Mouse (Mus musculus) hindbrain, embryonic 10.5 days (tissue): ENCODE measurements at regions not wholly inside any gene's neighbourhood (a gene's known extent, or its start where the extent isn't known, plus 50 kb on each side); places are given as distances from the start of the nearest gene placed in this dataset.

Experiments used
- DNase-seq: peaks from one replicate; pipeline ENCODE4 v3.0.0-alpha.2; 2017; ENCODE audit warnings: low spot score
- H3K27ac ChIP-seq: fragments of 300-500 bp; sonication (generic); 2 replicates; pipeline ENCODE4 v1.5.1; 2016; ENCODE audit warnings: mild to moderate bottlenecking, moderate library complexity
- H3K27me3 ChIP-seq: fragments of 300-500 bp; sonication (generic); 2 replicates; pipeline ENCODE4 v1.6.1; 2016; ENCODE audit warnings: mild to moderate bottlenecking; ENCODE audit not compliant: poor library complexity, insufficient read depth, severe bottlenecking
- H3K36me3 ChIP-seq: fragments of 300-500 bp; sonication (generic); 2 replicates; pipeline ENCODE4 v1.6.1; 2016; ENCODE audit warnings: mild to moderate bottlenecking, moderate library complexity
- H3K4me1 ChIP-seq: fragments of 300-500 bp; sonication (generic); replicated peaks from 2 replicates; pipeline ENCODE4 v1.6.1; 2016; ENCODE audit warnings: mild to moderate bottlenecking
- H3K4me3 ChIP-seq: fragments of 300-500 bp; sonication (generic); 2 replicates; pipeline ENCODE4 v1.5.1; 2016; ENCODE audit warnings: mild to moderate bottlenecking, moderate library complexity
- H3K9me3 ChIP-seq: fragments of 300-500 bp; sonication (generic); 2 replicates; pipeline ENCODE4 v1.6.1; 2016; ENCODE audit warnings: mild to moderate bottlenecking, moderate library complexity
- WGBS: fragments of 180-500 bp; shearing (Covaris S2); methylation state at CpG from one replicate; pipeline ENCODE4 v1.1.7; 2016; 5-methylcytosine and 5-hydroxymethylcytosine counted together

GRCm38 (mm10) chr10:50241645-50242044 is 350.8 kb upstream of the Ascc3 start:
- H3K27ac ChIP-seq: no peak overlapping the region
- H3K27me3 ChIP-seq: no peaks in the 10 kb centered on the region
- H3K4me1 ChIP-seq: no peaks in the 10 kb centered on the region
- WGBS: 78% methylated on average over 4 of the region's 4 CpGs
- H3K36me3 ChIP-seq: no peaks in the 10 kb centered on the region
- DNase-seq: no peak
- H3K4me3 ChIP-seq: no peak overlapping the region
- H3K9me3 ChIP-seq: no peaks in the 10 kb centered on the region

DNA sequence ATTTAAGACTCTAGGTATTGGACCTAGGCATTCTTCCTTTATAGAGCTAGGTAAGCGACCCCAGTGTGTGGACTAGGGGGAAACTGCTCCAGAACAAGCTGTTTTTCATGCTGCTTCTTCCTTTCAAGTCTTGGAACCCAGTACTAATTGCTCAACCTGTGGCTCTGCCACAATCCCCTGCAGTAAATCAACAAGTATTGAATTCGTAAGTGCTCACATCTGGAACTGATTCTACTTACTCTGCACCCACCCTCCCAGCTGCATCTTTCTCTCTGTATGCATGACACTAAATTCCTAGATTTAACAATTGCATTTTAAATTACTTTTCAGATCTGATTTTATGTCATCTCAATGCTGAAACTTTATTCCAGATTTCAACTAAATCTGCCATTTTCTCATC is 388.9 kb upstream of the Ascc3 start:
- Histone ChIP-seq H3K27me3 (no peaks in the 10 kb centered on the region), H3K4me1 (peaks cover 5% of the 10 kb centered on the region; the same call in 1 of the 2 replicates), H3K36me3 (no peaks in the 10 kb centered on the region), H3K9me3 (no peaks in the 10 kb centered on the region), H3K27ac (no peak overlapping the region), H3K4me3 (no peak overlapping the region)
- no peak for DNase-seq
- 65% methylated on average over 2 of the region's 2 CpGs for WGBS

- Histone ChIP-seq H3K4me3 (no peak overlapping the region), H3K36me3 (no peaks in the 10 kb centered on the region), H3K4me1 (peaks cover 10% of the 10 kb centered on the region; the same call in 1 of the 2 replicates), H3K9me3 (no peaks in the 10 kb centered on the region), H3K27ac (no peak overlapping the region), H3K27me3 (no peaks in the 10 kb centered on the region)
- DNase-seq: no peak
- 62% methylated on average over 2 of the region's 2 CpGs for WGBS
Measured at GRCm38 (mm10) chr10:50201691-50202090, 390.8 kb upstream of the Ascc3 start.

DNA sequence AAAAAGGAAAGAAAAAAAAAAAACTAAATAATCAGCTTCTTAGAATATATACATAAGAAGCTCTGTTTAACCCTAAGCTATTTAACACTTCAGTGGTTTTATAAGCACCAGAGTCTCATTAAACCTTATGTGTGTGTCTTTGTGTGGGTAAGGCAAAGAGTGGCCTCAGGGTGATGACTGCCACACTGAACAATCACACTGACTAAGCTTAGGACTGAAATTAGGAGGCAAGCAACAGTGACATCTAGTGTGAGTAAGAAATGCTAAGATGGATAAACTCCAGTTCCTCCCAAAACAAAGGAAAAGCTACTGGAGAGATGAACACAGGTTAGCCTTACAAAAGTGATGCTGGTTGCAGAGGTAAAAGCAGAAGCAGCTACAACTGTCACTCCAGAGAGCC is 392.6 kb upstream of the Ascc3 start:
- no peaks in the 10 kb centered on the region for H3K27me3 ChIP-seq
- H3K36me3 ChIP-seq: no peaks in the 10 kb centered on the region
- DNase-seq: no peak
- H3K9me3 ChIP-seq: no peaks in the 10 kb centered on the region
- peaks cover 10% of the 10 kb centered on the region; the same call in 1 of the 2 replicates for H3K4me1 ChIP-seq
- no peak overlapping the region for H3K4me3 ChIP-seq
- H3K27ac ChIP-seq: no peak overlapping the region

DNA sequence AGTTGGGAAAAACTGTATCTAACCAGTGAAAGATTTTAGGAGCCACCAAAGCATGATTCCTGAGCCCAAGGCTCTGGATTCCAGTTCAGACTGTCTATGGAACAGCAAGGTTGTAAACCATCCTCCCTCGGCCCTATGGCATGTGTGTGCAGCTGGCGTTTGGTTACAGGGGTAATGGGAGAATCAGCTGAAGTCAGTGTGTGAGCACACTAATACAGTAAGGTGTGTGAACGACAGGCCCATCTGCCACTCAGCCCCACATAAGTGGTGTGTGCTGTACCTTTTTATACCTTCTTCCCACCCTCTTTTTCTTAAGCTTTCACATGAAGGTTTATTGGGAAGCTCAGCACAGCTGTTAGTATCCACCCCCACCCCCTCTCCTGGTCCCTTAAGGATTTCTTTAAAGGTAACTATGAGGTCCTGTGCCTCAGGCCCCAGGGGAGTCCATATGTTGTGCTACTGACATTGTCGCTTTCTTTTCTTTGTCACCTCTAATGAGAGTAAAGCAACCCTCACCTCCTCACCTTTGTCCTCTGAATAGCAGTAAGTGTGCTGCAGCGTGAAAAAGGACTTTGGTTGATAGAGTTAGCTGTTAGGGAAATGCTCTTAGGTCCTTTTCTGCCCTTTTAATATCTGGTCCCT is 394.5 kb upstream of the Ascc3 start:
- H3K27ac ChIP-seq: 0 out of 2 replicates have a peak overlapping the region, but pooled peaks have one; percentile 16
- no peaks in the 10 kb centered on the region for H3K36me3 ChIP-seq
- peaks cover 10% of the 10 kb centered on the region; the same call in 1 of the 2 replicates for H3K4me1 ChIP-seq
- no peaks in the 10 kb centered on the region for H3K9me3 ChIP-seq
- H3K4me3 ChIP-seq: no peak overlapping the region
- H3K27me3 ChIP-seq: no peaks in the 10 kb centered on the region
- WGBS: 61% methylated on average over 5 of the region's 5 CpGs
- no peak for DNase-seq

- no peak for DNase-seq
- no peaks in the 10 kb centered on the region for H3K36me3 ChIP-seq
- no peak overlapping the region for H3K4me3 ChIP-seq
- WGBS: 81% methylated on average over 4 of the region's 4 CpGs
- no peak overlapping the region for H3K27ac ChIP-seq
- H3K4me1 ChIP-seq: no peaks in the 10 kb centered on the region
- H3K9me3 ChIP-seq: no peaks in the 10 kb centered on the region
- no peaks in the 10 kb centered on the region for H3K27me3 ChIP-seq
Measured at GRCm38 (mm10) chr10:50190276-50190675, 401.7 kb upstream of the Grik2 start.

DNA sequence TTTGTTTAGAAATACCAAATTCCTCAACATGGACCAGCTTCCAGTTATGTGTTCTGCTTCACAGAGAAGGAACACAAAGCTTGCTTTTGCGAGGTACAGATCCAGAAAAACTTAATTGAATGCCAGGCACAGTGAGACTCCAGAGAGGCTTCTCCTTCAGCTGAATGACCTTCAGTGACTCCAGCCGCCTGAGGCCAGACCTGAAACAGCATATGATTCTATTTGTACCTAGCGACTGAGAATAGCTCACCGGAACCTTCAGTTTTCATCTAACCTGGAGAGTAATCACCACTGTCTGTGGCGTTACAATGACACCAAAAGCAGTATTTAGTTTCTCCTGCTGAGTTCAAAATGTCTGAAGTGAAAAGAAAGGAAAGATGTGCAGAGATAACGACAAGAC is 380.6 kb upstream of the Grik2 start:
- no peak overlapping the region for H3K27ac ChIP-seq
- 69% methylated on average over 6 of the region's 6 CpGs for WGBS
- H3K4me1 ChIP-seq: no peaks in the 10 kb centered on the region
- H3K36me3 ChIP-seq: no peaks in the 10 kb centered on the region
- H3K4me3 ChIP-seq: no peak overlapping the region
- DNase-seq: no peak
- H3K27me3 ChIP-seq: no peaks in the 10 kb centered on the region
- H3K9me3 ChIP-seq: no peaks in the 10 kb centered on the region

DNA sequence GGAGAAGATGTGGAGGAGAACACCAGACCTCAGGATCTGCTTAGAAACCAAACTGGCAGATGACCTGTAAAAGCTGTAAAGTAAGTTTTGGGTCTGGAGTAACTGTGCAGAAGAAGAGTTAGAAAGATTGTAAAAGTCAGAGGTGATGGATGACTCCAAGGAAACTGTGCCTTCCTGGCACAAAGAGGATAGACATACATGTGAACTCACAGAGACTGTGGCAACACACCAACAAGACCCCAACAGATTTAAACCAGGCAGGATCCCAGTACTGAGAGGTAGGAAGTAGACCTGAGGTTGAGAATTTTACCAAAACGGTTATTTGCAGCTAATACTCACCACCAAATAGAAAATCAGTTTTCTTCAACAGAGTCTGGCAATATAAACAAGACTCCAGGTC is 349.8 kb upstream of the Grik2 start:
- Histone ChIP-seq H3K4me1 (no peaks in the 10 kb centered on the region), H3K36me3 (no peaks in the 10 kb centered on the region), H3K27me3 (no peaks in the 10 kb centered on the region), H3K9me3 (no peaks in the 10 kb centered on the region), H3K27ac (no peak overlapping the region), H3K4me3 (no peak overlapping the region)
- no peak for DNase-seq
- whole genome bisulfite sequencing: 78% methylated on average over 1 of the region's 1 CpGs

DNA sequence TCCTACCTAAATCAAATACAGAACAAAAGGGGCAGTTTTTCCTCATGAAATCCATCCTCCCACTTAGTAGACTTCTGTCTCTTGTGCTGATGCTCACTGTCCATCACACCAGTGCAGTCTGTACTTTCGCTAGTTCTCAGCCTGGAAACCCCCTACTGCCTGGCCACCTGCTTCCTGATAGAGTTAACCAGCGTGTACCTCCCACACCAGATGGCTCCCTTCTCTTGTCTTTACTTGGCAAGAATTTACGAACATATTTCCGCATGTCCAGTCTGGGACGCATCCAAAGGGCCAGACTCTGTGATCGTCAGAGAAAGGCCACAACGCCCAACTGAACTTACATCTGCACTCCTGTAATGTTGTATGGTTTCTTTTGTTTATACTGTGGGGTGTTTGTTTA is 349.2 kb upstream of the Grik2 start:
- H3K27ac ChIP-seq: no peak overlapping the region
- no peak for DNase-seq
- 81% methylated on average over 7 of the region's 7 CpGs for WGBS
- no peaks in the 10 kb centered on the region for H3K4me1 ChIP-seq
- H3K27me3 ChIP-seq: no peaks in the 10 kb centered on the region
- no peaks in the 10 kb centered on the region for H3K36me3 ChIP-seq
- no peaks in the 10 kb centered on the region for H3K9me3 ChIP-seq
- no peak overlapping the region for H3K4me3 ChIP-seq

DNA sequence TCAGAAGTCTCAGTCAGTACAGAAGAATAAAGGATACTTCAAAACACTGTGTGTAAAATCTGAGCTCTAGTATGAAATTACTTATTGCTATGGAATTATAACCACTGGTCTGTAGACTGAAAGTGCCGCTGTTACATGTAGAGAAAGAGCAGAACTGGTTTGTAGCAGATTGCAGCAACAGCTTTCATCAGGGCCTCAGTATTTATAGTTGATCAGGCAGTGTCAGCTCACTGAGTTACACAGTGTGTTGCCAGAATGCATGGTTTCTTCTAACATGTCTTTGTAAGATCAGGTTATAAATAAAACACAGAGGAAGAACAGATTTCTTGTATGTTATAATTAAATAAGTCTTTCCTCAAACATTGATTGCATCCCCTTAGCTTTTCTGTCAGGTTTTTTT is 347.6 kb upstream of the Grik2 start:
- Histone ChIP-seq H3K27ac (no peak overlapping the region), H3K4me3 (no peak overlapping the region), H3K36me3 (no peaks in the 10 kb centered on the region), H3K9me3 (no peaks in the 10 kb centered on the region), H3K27me3 (no peaks in the 10 kb centered on the region), H3K4me1 (no peaks in the 10 kb centered on the region)
- no peak for DNase-seq
- WGBS: 100% methylated on average over 1 of the region's 1 CpGs

- H3K27ac ChIP-seq: no peak overlapping the region
- H3K4me3 ChIP-seq: no peak overlapping the region
- H3K27me3 ChIP-seq: no peaks in the 10 kb centered on the region
- no peaks in the 10 kb centered on the region for H3K4me1 ChIP-seq
- WGBS: 52% methylated on average over 1 of the region's 1 CpGs
- DNase-seq: no peak
- H3K9me3 ChIP-seq: no peaks in the 10 kb centered on the region
- no peaks in the 10 kb centered on the region for H3K36me3 ChIP-seq
Measured at GRCm38 (mm10) chr10:50135499-50135898, 346.9 kb upstream of the Grik2 start.
